Mouse (Mus musculus) kidney, embryonic 16.5 days (tissue): ENCODE measurements around the gene Rab6b. TPM values are rescaled to one million over a fixed set of nuclear protein-coding genes. Genes with fewer than 3 reads are reported as not detected.
"Not testable (repeated sequence)": the region's sequence is repeated elsewhere in the genome, so short reads cannot be mapped to it uniquely, and the experiment has no call there.

Experiments used
- ATAC-seq: fragments of 200-750 bp; cut with Nextera tagmentation; 2 replicates; pipeline ENCODE4 v1.8.0; 2017; ENCODE audit warnings: moderate TSS enrichment; ENCODE audit not compliant: low FRiP score, low TSS enrichment
- H3K27ac ChIP-seq: fragments of 300-500 bp; sonication (generic); 2 replicates; pipeline ENCODE4 v1.5.1; 2014; ENCODE audit warnings: low read length
- H3K27me3 ChIP-seq: fragments of 300-500 bp; sonication (generic); 2 replicates; pipeline ENCODE4 v1.6.1; 2014; ENCODE audit warnings: low read length, control low read depth, mixed read lengths; ENCODE audit not compliant: insufficient read depth
- H3K36me3 ChIP-seq: fragments of 300-500 bp; sonication (generic); 2 replicates; pipeline ENCODE4 v1.6.1; 2014; ENCODE audit warnings: low read length, control low read depth, mixed read lengths; ENCODE audit not compliant: insufficient read depth
- H3K4me1 ChIP-seq: fragments of 300-500 bp; sonication (generic); 2 replicates; pipeline ENCODE4 v1.6.1; 2014; ENCODE audit warnings: low read length, control low read depth, mixed read lengths; ENCODE audit not compliant: insufficient read depth
- H3K4me2 ChIP-seq: fragments of 300-500 bp; sonication (generic); replicated peaks from 2 replicates; pipeline ENCODE4 v1.6.1; 2014; ENCODE audit warnings: low read depth, low read length
- H3K4me3 ChIP-seq: fragments of 300-500 bp; sonication (generic); 2 replicates; pipeline ENCODE4 v1.5.1; 2014; ENCODE audit warnings: mild to moderate bottlenecking, low read length
- H3K9ac ChIP-seq: fragments of 300-500 bp; sonication (generic); replicated peaks from 2 replicates; pipeline ENCODE4 v1.6.1; 2014; ENCODE audit warnings: low read length
- H3K9me3 ChIP-seq: fragments of 300-500 bp; sonication (generic); 2 replicates; pipeline ENCODE4 v1.6.1; 2016; ENCODE audit warnings: low read length, control low read depth
- WGBS: fragments of 180-500 bp; shearing (Covaris S2); extraction: QIAGEN DNeasy Blood & Tissue Kit; methylation state at CpG from one replicate; pipeline ENCODE4 v1.1.7; 2014; 5-methylcytosine and 5-hydroxymethylcytosine counted together
- polyA plus RNA-seq: library from polyadenylated mRNA; unstranded; fragments of >200 nt; fragmentation: Nextera tagmentation; extraction: Ambion mirVana; gene quantifications from 2 replicates; pipeline ENCODE4 v1.2.1, GENCODE M21; 2015

Rab6b gene
- polyA plus RNA-seq, 1 experiment from 2014 or later = 5.2 TPM

DNA sequence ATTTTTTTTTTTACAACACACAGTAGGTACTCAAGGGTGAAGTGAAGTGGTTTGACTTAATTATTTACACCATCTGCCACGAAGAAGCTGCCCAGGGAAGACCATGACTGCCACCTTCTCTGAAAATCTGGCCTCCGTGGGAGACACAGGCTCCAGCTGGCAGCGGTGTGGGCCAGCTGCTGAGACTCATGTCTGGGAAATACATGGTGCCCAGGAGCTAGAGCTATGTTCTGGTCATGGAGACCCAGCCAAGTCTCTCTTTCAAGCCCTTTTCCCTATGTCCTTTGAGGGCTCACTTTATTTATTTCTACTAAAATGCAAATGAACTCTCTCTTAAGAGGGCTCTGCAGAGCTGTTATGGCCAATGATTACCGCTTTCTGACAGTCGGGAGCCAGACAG lies 41.7 kb downstream of the Rab6b start:
- H3K27me3 ChIP-seq = no peaks in the 10 kb centered on the region
- H3K9ac ChIP-seq = no peak overlapping the region
- 74% methylated on average over 5 of the region's 5 CpGs for WGBS
- no peak overlapping the region for H3K27ac ChIP-seq
- no peak overlapping the region for H3K4me3 ChIP-seq
- no peaks in the 10 kb centered on the region for H3K36me3 ChIP-seq
- no peaks in the 10 kb centered on the region for H3K4me1 ChIP-seq
- no peak overlapping the region for H3K4me2 ChIP-seq
- H3K9me3 ChIP-seq = no peaks in the 10 kb centered on the region
- ATAC-seq = no peak

DNA sequence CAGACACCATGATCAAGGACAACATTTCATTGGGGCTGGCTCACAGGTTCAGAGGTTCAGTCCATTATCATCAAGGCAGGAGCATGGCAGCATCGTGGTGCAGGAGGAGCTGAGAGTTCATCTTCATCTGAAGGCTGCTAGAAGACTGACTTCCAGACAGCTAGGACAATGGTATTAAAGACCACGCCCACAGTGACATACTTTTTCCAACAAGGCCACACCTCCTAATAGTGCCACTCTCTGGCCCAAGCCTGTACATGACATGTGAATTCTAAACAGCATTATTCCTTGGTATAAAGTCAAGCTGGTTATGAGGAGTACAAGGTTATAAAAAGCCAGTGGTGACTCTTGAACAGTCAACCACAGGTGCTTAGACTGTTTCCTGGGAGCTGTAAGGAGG lies 43.0 kb downstream of the Rab6b start:
- H3K4me1 ChIP-seq = no peaks in the 10 kb centered on the region
- no peak overlapping the region for H3K9ac ChIP-seq
- H3K36me3 ChIP-seq = no peaks in the 10 kb centered on the region
- WGBS = 76% methylated on average over 2 of the region's 2 CpGs
- no peak overlapping the region for H3K4me3 ChIP-seq
- H3K27ac ChIP-seq = no peak overlapping the region
- H3K9me3 ChIP-seq = no peaks in the 10 kb centered on the region
- no peak overlapping the region for H3K4me2 ChIP-seq
- no peaks in the 10 kb centered on the region for H3K27me3 ChIP-seq
- no peak for ATAC-seq

DNA sequence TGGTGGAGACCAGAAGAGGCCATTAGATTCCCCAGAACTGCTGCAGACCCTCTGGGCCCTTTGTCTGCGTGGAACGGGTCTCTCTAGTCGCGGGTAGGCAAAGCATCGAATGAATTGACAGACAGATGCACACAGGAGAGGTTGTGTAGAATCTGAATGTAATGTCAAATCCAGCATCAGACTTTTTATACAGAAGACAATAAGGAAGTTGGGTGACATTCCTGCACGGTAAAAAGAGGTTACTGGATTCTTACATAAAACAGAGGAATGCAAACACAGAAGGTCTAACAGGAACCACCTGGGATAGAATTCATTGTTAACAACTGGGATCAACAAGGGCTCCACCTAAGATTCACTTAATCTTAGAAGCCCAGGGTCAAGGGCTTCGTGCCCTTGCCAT lies 43.6 kb downstream of the Rab6b start:
- not testable (repeated sequence) for H3K4me2 ChIP-seq, H3K4me1 ChIP-seq, H3K27me3 ChIP-seq, H3K9me3 ChIP-seq, H3K9ac ChIP-seq, H3K36me3 ChIP-seq, H3K4me3 ChIP-seq, H3K27ac ChIP-seq, ATAC-seq
- 83% methylated on average over 7 of the region's 7 CpGs for WGBS

DNA sequence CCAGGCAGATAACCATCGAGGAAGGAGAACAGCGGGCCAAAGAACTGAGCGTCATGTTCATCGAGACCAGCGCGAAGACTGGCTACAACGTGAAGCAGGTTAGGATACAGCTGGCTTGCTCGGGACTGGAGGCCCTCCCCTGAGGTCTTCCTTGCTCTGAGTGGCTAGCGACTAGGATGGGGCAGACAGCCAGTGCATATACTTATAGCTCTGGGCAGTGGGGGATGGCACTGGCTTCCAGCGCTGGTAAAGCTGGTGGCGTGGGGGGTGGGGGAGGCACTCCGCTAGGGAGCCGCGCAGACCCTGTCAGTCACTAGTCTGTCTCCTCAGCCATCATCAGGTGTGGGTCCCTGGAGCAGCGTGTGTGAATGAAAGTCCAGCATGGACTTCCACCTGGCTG lies 52.2 kb downstream of the Rab6b start:
- WGBS = 79% methylated on average over 15 of the region's 15 CpGs
- Histone ChIP-seq H3K4me3 (no peak overlapping the region), H3K4me1 (no peaks in the 10 kb centered on the region), H3K36me3 (no peaks in the 10 kb centered on the region), H3K9me3 (no peaks in the 10 kb centered on the region), H3K9ac (no peak overlapping the region), H3K27ac (no peak overlapping the region), H3K27me3 (no peaks in the 10 kb centered on the region), H3K4me2 (no peak overlapping the region)
- ATAC-seq = 0 out of 2 replicates have a peak, but pooled peaks have one; percentile 7

DNA sequence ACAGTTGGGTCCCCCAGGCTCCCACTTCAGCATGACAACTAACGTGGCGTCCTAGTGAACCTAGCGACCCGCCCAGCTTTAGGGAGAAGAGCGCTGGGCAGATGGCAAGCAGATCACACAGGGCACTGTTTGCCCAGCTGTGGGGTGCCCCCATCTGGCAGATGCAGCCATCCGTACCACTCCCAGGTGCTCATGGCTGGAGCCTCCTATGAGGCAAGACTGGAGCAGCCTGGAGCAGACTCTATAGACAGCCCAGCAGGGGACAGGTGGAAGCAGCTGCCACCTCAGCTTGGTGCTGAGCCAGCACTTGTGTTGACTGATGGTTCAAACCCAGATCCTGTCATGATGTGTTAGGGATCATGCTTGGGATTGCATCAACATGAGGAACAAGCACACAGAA lies 56.5 kb downstream of the Rab6b start:
- Histone ChIP-seq H3K27ac (no peak overlapping the region), H3K27me3 (no peaks in the 10 kb centered on the region), H3K36me3 (no peaks in the 10 kb centered on the region), H3K4me1 (no peaks in the 10 kb centered on the region), H3K9me3 (no peaks in the 10 kb centered on the region), H3K4me2 (no peak overlapping the region), H3K4me3 (no peak overlapping the region), H3K9ac (no peak overlapping the region)
- ATAC-seq = peak; percentile 62; the same call in 1 of the 2 replicates
- 81% methylated on average over 6 of the region's 6 CpGs for WGBS

DNA sequence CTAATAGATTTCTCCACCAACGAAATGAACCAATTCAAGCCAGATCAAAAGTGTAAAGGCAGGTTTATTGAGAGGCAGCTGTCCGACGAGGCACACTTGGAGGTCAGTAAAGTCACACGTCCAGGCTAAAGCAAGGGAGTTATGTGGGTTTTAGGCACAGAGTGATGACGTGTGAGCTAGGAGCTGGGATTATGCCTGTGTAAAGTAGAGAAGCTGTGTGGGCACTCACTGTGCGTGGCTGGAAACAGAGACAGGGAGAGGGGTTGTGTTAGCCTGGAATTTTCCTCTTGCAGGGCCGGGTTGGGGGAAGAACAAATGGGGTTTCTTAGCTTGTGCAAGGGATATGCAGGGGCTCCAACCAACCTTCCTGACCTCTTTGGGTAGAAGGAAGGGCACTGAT lies 57.2 kb downstream of the Rab6b start:
- no peaks in the 10 kb centered on the region for H3K27me3 ChIP-seq
- H3K4me2 ChIP-seq = no peak overlapping the region
- H3K4me1 ChIP-seq = no peaks in the 10 kb centered on the region
- no peak overlapping the region for H3K27ac ChIP-seq
- H3K9me3 ChIP-seq = no peaks in the 10 kb centered on the region
- no peaks in the 10 kb centered on the region for H3K36me3 ChIP-seq
- 50% methylated on average over 7 of the region's 7 CpGs for WGBS
- ATAC-seq = no peak
- H3K9ac ChIP-seq = no peak overlapping the region
- no peak overlapping the region for H3K4me3 ChIP-seq

DNA sequence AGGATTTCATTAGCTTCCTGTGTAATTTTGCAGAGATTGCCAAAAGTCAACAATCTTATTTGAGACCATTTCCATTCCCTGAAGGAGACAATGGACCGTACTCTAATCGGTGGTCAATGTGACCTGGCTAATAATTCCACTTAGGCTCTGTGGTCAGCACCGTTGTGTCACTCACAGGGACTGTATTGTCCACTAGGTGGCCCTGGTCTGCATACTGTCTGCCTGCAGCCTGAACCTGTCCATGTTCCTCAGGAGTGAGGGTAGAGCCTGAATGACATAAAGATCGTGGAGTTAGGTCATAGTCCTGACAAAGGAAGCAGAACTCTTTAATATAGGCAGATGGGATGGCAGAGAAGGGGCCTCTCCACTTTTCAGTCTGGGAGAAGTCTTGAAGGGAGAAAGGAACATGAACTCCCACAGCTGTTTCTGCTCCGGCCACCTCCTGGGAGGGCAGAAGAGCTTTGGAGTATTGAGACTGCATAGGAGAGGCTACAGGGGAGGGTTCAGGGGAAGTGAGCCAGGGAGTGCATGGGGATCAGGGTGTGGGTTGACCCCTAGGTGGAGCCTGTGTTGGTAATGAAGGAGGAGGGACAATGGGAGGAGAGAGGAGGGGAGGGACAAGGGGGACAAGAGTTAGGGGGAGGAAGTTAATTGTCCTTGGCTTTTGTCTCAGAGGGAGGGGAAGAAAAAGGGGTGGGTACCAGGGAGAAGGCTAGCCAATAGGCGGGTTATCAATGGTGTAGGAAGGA lies 63.4 kb downstream of the Rab6b start:
- no peaks in the 10 kb centered on the region; the same call in 1 of the 2 replicates for H3K4me1 ChIP-seq
- no peaks in the 10 kb centered on the region for H3K27me3 ChIP-seq
- H3K9me3 ChIP-seq = no peaks in the 10 kb centered on the region
- H3K4me3 ChIP-seq = no peak overlapping the region
- no peak overlapping the region for H3K9ac ChIP-seq
- WGBS = 53% methylated on average over 6 of the region's 6 CpGs
- ATAC-seq = peak; percentile 60; the same call in 1 of the 2 replicates
- H3K4me2 ChIP-seq = no peak overlapping the region
- H3K27ac ChIP-seq = no peak overlapping the region
- H3K36me3 ChIP-seq = no peaks in the 10 kb centered on the region

DNA sequence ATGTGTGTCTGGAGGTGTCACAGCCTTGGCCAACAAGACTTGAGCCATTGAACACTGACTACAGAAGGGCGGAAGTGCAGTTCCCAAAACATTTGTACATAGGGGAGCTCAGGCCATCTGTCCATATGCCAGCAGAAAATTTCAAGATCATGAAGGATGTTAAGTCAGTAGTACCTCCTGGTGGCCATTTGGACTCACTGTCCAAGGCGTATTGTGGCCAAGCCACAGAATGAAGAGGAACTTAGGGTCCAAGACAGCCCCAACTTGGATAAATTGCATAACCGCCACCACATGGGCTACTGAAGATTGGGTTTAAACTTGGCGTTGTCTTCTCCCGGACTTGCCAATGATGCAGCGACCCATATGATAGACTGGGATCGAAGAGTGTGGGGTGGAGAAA lies 64.1 kb downstream of the Rab6b start:
- WGBS = 95% methylated on average over 7 of the region's 7 CpGs
- Histone ChIP-seq H3K9ac (no peak overlapping the region), H3K36me3 (no peaks in the 10 kb centered on the region), H3K4me3 (no peak overlapping the region), H3K27me3 (no peaks in the 10 kb centered on the region), H3K9me3 (no peaks in the 10 kb centered on the region), H3K4me1 (peaks cover 6% of the 10 kb centered on the region), H3K27ac (no peak overlapping the region), H3K4me2 (no peak overlapping the region)
- ATAC-seq = no peak

DNA sequence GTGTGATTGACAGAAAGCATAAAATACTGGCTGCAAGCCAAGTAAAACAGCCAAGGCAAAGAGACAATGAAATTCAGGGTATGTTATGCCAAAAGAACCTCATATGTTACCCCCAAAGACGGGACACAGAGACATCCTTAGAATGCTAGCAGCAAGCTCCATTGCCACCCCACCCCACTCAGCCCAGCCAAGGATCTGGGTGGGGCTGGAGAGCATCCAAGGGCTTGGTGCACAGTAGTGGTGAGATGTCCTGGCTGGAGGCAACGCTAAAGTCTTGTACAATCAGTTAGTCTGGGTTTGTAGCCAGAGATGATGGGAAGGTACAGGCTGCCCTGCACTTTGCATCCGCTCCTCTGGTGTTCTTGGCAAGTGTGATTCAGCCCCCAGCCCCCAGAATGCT lies 68.7 kb downstream of the Rab6b start:
- peak; percentile 16; the same call in 1 of the 2 replicates for ATAC-seq
- no peaks in the 10 kb centered on the region for H3K9me3 ChIP-seq
- peak overlapping the region; percentile 80 for H3K4me2 ChIP-seq
- no peaks in the 10 kb centered on the region for H3K27me3 ChIP-seq
- H3K4me1 ChIP-seq = peaks cover 7% of the 10 kb centered on the region
- H3K4me3 ChIP-seq = peak overlapping the region; percentile 55
- H3K27ac ChIP-seq = no peak overlapping the region
- no peaks in the 10 kb centered on the region for H3K36me3 ChIP-seq
- peak overlapping the region; percentile 74 for H3K9ac ChIP-seq
- WGBS = 65% methylated on average over 3 of the region's 3 CpGs

DNA sequence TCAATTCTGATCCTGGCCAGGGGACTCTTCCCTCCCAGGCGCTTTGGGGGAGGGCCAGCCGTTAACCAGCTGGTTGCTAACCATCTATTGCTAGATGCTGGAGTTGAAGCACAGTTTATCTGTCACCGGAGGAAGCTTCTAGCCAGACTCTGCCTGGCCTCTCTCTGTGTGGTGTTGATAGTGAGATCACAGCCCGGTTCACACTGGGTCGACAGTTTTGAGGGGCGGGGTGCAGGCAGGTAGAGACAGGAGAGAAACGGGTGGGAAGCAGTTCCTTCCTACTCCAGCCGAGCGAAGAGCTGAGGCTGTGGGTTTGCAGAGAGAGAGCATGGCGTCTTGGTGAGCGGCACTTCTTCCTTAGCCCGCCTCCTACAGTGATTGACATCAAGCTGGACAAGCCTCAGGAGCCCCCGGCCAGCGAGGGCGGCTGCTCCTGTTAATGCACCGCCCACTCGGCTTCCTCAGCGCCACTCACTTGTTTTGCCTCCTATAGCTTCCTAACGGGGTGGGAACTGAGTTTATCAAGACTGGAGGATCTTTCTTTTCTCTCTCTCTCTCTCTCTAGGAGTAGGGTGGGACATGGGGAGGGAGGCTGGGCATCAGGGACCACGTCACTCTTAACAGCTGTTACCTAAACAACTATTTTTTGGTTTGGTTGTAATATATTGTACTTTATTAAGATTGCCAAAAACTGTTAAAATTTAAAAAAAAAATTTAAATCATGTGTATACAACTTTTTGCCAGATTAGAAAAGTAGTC lies 69.4 kb downstream of the Rab6b start:
- H3K4me3 ChIP-seq = peak overlapping the region; percentile 55
- peak overlapping the region; percentile 74 for H3K9ac ChIP-seq
- H3K27ac ChIP-seq = peak overlapping the region; percentile 40
- no peaks in the 10 kb centered on the region for H3K9me3 ChIP-seq
- no peaks in the 10 kb centered on the region for H3K27me3 ChIP-seq
- ATAC-seq = peak; percentile 95
- peaks cover 7% of the 10 kb centered on the region for H3K4me1 ChIP-seq
- H3K4me2 ChIP-seq = peak overlapping the region; percentile 80
- H3K36me3 ChIP-seq = no peaks in the 10 kb centered on the region
- WGBS = 2% methylated on average over 20 of the region's 20 CpGs
